Mouse (Mus musculus): ENCODE results near the gene Ccdc159.

Gene Ccdc159

GRCm38 (mm10) chr9:21961366-21961980 is 34.2 kb downstream of the Ccdc159 start:
- DNase-seq (ENCODE audit: low spot score in 2 of 2), result no peak

DNA sequence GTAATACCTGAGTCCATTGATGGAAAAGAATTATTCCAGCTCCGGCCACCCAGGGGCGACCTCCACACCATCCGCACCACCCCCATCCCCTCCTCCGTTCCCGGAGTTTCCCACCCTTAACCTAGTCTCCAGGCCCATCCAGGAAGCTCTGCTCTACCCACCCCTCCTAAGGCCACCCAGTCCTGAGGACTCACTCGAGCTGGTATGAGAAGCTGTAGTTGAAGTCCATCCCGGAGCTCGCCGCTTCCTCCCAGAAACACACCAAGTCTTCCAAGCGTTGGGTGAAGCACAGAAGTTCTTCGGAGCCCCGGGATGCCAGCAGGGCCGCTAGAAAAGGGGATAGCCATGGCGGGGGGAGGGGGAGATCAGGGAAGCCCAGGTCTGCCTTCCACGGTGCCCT is 34.7 kb downstream of the Ccdc159 start:
- DNase-seq (ENCODE audit: low spot score in 2 of 2), result no peak

- peak; percentile 77 to 84 for DNase-seq (ENCODE audit: low spot score in 2 of 2)
These were observed 35.3 kb downstream of the Ccdc159 start for GRCm38 (mm10) chr9:21962416-21963059.

GRCm38 (mm10) chr9:21963417-21963816 is 36.1 kb downstream of the Ccdc159 start, which contains the start of gene Epor:
Epor (minus strand) TSS chr9:21963506.
- no peak for DNase-seq (ENCODE audit: low spot score in 2 of 2)

DNA sequence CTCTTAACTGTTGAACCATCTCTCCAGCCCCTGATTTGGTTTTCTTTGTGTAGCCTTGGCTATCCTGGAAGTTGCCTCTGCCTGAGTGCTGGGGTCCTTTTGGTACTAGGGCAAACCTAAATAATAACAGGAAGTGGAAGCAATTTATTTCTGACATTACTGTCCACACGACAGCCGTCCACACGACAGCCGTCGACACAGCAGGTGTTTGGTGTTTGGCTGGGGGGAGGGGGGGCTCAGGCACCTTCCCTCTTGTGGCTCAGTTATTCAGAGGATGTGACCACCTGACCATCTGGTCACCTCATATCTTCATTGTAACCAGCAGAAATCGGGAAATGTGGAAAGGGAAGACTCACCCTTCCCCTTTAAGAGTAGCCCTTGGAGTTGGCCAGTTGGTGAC is 41.6 kb downstream of the Ccdc159 start:
- no peak for DNase-seq (ENCODE audit: low spot score in 2 of 2)

GRCm38 (mm10) chr9:21969304-21969703 is 42.0 kb downstream of the Ccdc159 start:
- DNase-seq (ENCODE audit: low spot score in 2 of 2), result no peak

GRCm38 (mm10) chr9:21976626-21977175 is 49.4 kb downstream of the Ccdc159 start:
- no peak for DNase-seq (ENCODE audit: low spot score in 2 of 2)

DNA sequence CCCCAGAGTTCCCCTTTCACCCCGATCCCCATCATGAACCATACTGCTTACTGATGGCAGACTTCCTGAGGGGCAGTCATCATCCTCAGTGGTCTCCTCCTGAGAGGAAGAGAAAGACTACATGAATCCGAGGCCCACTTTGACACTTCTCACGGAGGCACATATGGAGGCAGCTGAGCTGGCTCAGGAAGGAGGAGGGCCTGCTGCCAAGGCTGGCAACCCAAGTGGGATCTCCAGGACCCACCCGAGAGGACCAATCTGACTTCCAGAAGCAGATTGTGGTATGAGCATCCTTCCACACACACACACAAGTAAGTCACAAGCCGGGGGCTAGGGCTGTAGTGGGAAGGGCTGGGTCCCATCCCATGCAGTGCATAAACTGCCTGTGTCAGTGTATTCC is 50.1 kb downstream of the Ccdc159 start:
- no peak for DNase-seq (ENCODE audit: low spot score in 2 of 2)

- no peak for DNase-seq (ENCODE audit: low spot score in 2 of 2)
These were observed 50.7 kb downstream of the Ccdc159 start for GRCm38 (mm10) chr9:21977972-21978371.

DNA sequence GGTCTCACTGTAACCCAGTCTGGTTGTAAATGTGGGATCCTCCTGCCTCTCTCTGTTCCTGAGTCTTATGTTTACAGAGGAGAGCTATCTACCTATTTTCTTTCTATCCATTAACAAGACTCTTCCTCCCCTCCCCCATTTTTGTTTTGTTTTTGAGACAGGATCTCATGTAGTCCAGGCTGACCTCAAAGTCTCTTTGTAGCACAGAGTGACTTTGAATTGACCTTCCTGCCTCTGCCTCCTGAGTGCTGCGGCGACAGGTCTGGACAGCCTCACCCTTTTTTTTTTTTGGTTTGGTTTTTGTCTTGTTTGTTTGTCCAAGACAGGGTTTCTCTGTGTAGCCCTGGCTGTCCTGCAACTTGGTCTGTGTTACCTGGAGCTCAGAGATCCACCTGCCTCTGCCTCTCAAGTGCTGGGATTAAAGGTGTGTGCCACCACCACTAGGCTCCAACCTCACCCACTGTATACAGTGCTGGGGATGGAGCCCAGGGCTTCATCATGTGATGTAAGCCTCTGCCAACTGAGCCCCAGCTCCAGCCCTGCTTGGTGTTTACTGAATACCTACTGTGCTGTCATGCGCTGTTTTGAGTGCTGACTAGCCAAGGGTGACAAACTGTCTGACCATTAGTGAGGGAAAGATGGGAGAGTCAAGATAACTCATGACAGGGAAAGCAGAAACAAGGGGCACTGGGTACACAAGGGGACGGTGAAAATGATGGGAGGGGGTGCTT is 51.3 kb downstream of the Ccdc159 start:
- no peak for DNase-seq (ENCODE audit: low spot score in 2 of 2)

DNA sequence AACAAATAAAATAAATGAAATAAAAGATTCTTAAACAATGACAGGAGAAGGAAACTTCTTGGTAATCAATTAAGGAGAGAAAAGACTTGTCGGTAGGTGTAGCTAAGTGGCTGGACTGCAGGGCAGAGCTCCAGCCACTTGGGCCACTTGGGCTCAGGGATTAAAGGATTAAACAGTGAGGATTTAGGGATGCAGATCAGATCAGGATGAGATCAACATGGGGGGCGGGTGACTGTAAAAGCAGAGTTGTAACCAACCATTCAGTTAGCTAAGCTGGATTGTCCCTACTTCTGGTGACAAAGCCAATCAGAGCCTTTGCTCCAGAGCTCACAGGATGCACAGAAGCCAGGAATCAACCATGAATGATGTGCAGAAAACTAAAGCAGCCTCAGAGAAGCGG is 56.6 kb downstream of the Ccdc159 start:
- DNase-seq (ENCODE audit: low spot score in 2 of 2), result no peak
